ENCODE assay signal across 8 mouse cellular contexts in genomic region chr16:11175100-11175488, GRCm38 (mm10). TPM values are rescaled to one million over a fixed set of nuclear protein-coding genes. Genes with fewer than 3 reads are reported as not detected.
DNase-seq lines count a peak whose midpoint lies in the region; ATAC-seq and TF ChIP-seq lines count a peak whose summit lies in the region.

No protein-coding gene starts in this region.

- peak overlapping the region; percentile 87 for H3K27ac ChIP-seq in kidney, postnatal 0 days
- H3K27ac ChIP-seq in hindbrain, postnatal 0 days = peak overlapping the region; percentile 90
- 0 out of 2 replicates have a peak overlapping the region, but pooled peaks have one; percentile 77 for H3K27ac ChIP-seq in midbrain, postnatal 0 days (ENCODE audit: low read depth, low read length)

- H3K4me1 ChIP-seq in kidney, postnatal 0 days (replicated peaks; ENCODE audit: insufficient read depth, low read length) = 0 out of 2 replicates have a peak, but pooled peaks cover 8% of the 10 kb centered on the region
- 0 out of 2 replicates have a peak, but pooled peaks cover 4% of the 10 kb centered on the region for H3K4me1 ChIP-seq in hindbrain, postnatal 0 days (ENCODE audit: insufficient read depth, low read length)
- H3K4me1 ChIP-seq in midbrain, postnatal 0 days (ENCODE audit: insufficient read depth, low read length) = no peaks in the 10 kb centered on the region; the same call in 1 of the 2 replicates

- DNase-seq in kidney, postnatal 0 days (ENCODE audit: low spot score) = no peak
- DNase-seq in kidney, postnatal 25 days = no peak
- peak; percentile 9 for DNase-seq in c-Kit-negative CD71-positive TER-119-positive erythroid progenitor cells, embryonic 14.5 days (ENCODE audit: low read depth, low spot score)
- DNase-seq in hindbrain, postnatal 0 days (ENCODE audit: low spot score) = no peak
- no peak for DNase-seq in midbrain, postnatal 0 days (ENCODE audit: low spot score)
- DNase-seq in cerebellum, adult 8-10 months = no peak
- DNase-seq in right cerebral cortex, adult 2 months (ENCODE audit: low spot score in 2 of 2) = no peak
- DNase-seq in gastrocnemius, postnatal 14 days = no peak

- H3K36me3 ChIP-seq in kidney, postnatal 0 days (ENCODE audit: insufficient read depth, low read length) = no peaks in the 10 kb centered on the region
- no peaks in the 10 kb centered on the region for H3K36me3 ChIP-seq in hindbrain, postnatal 0 days (ENCODE audit: insufficient read depth, low read length)
- H3K36me3 ChIP-seq in midbrain, postnatal 0 days (ENCODE audit: insufficient read depth, low read length) = no peaks in the 10 kb centered on the region

- H3K9me3 ChIP-seq in kidney, postnatal 0 days (replicated peaks; ENCODE audit: low read length) = no peaks in the 10 kb centered on the region
- H3K9me3 ChIP-seq in hindbrain, postnatal 0 days (ENCODE audit: low read length) = no peaks in the 10 kb centered on the region
- no peaks in the 10 kb centered on the region for H3K9me3 ChIP-seq in midbrain, postnatal 0 days (ENCODE audit: low read length)

- H3K4me3 ChIP-seq in kidney, postnatal 0 days (replicated peaks; ENCODE audit: low read depth, low read length) = peak overlapping the region; percentile 80
- H3K4me3 ChIP-seq in hindbrain, postnatal 0 days (ENCODE audit: low read length) = peak overlapping the region; percentile 89
- peak overlapping the region; percentile 87 for H3K4me3 ChIP-seq in midbrain, postnatal 0 days (ENCODE audit: low read depth, low read length)

- H3K9ac ChIP-seq in kidney, postnatal 0 days (ENCODE audit: low read depth, low read length) = peak overlapping the region; percentile 75
- H3K9ac ChIP-seq in hindbrain, postnatal 0 days (replicated peaks; ENCODE audit: low read length) = peak overlapping the region; percentile 76
- H3K9ac ChIP-seq in midbrain, postnatal 0 days (replicated peaks; ENCODE audit: low read length, poor library complexity, severe bottlenecking) = peak overlapping the region; percentile 88

- no peak for ATAC-seq in kidney, postnatal 0 days (replicated peaks; ENCODE audit: low FRiP score, low read depth)
- no peak for ATAC-seq in hindbrain, postnatal 0 days
- ATAC-seq in midbrain, postnatal 0 days (ENCODE audit: low FRiP score) = no peak

- intact Hi-C loops in gastrocnemius, postnatal 14 days (cut with DNase I; ENCODE audit: low total_unique reads) = loop anchor here (10.0 kb wide), 1 partner anchor 140 kb away; no protein-coding TSS in a partner anchor

- peak overlapping the region; percentile 82 for H3K4me2 ChIP-seq in kidney, postnatal 0 days (ENCODE audit: low read length)
- H3K4me2 ChIP-seq in hindbrain, postnatal 0 days (ENCODE audit: low read depth, low read length) = peak overlapping the region; percentile 86
- H3K4me2 ChIP-seq in midbrain, postnatal 0 days (ENCODE audit: low read depth, low read length, poor library complexity, severe bottlenecking) = peak overlapping the region; percentile 84

- H3K27me3 ChIP-seq in kidney, postnatal 0 days (ENCODE audit: insufficient read depth, low read length) = no peaks in the 10 kb centered on the region
- H3K27me3 ChIP-seq in hindbrain, postnatal 0 days (ENCODE audit: insufficient read depth, low read length) = no peaks in the 10 kb centered on the region
- no peaks in the 10 kb centered on the region for H3K27me3 ChIP-seq in midbrain, postnatal 0 days (ENCODE audit: insufficient read depth, low read length)

- WGBS in kidney, postnatal 0 days = under 1% methylated on average over 9 of the region's 9 CpGs
- 5% methylated on average over 9 of the region's 9 CpGs for WGBS in hindbrain, postnatal 0 days
- WGBS in midbrain, postnatal 0 days = 10% methylated on average over 9 of the region's 9 CpGs

- no peak for TF ChIP-seq CTCF in kidney, postnatal 0 days (IDR thresholded peaks at IDR 0.05; ENCODE audit: low read depth)
- no peak for TF ChIP-seq CTCF in hindbrain, postnatal 0 days (IDR thresholded peaks at IDR 0.05; ENCODE audit: low read depth)
- no peak for TF ChIP-seq CTCF in midbrain, postnatal 0 days (IDR thresholded peaks at IDR 0.05)

RNA-seq across cellular contexts. Expression of gene Zc3h7a, which starts 1.1 kb away (rescaled TPM):
- 45.0 and 50.7 TPM in 2 replicates for polyA plus RNA-seq in kidney, postnatal 0 days (2015; fragmentation: Nextera tagmentation; extraction: Ambion mirVana)
- 49.6 and 62.4 TPM in 2 replicates for total RNA-seq in hindbrain, postnatal 0 days (2014; rRNA removed)
- 42.3 and 42.8 TPM in 2 replicates for polyA plus RNA-seq in hindbrain, postnatal 0 days (2015; fragmentation: Nextera tagmentation; extraction: Ambion mirVana)
- total RNA-seq in midbrain, postnatal 0 days (2014; rRNA removed) = 33.3 and 63.4 TPM in 2 replicates
- 35.6 and 40.9 TPM in 2 replicates for polyA plus RNA-seq in midbrain, postnatal 0 days (2015; fragmentation: Nextera tagmentation; extraction: Ambion mirVana)
- total RNA-seq in gastrocnemius, postnatal 14 days (2021) = 10 to 100 TPM; 17.7 to 20.4 TPM

RNA-seq across cellular contexts. Expression of gene Rsl1d1, which starts 28.0 kb away (rescaled TPM):
- 160 and 167 TPM in 2 replicates for polyA plus RNA-seq in kidney, postnatal 0 days (2015; fragmentation: Nextera tagmentation; extraction: Ambion mirVana)
- total RNA-seq in hindbrain, postnatal 0 days (2014; rRNA removed) = 36.0 and 47.4 TPM in 2 replicates
- polyA plus RNA-seq in hindbrain, postnatal 0 days (2015; fragmentation: Nextera tagmentation; extraction: Ambion mirVana) = 133 TPM in 2 replicates
- 54.6 and 85.5 TPM in 2 replicates for total RNA-seq in midbrain, postnatal 0 days (2014; rRNA removed)
- polyA plus RNA-seq in midbrain, postnatal 0 days (2015; fragmentation: Nextera tagmentation; extraction: Ambion mirVana) = 124 and 140 TPM in 2 replicates
- total RNA-seq in gastrocnemius, postnatal 14 days (2021) = 10 to 100 TPM; 51.2 to 61.8 TPM

RNA-seq across cellular contexts. Expression of gene Txndc11, which starts 40.6 kb away (rescaled TPM):
- 28.8 and 33.3 TPM in 2 replicates for polyA plus RNA-seq in kidney, postnatal 0 days (2015; fragmentation: Nextera tagmentation; extraction: Ambion mirVana)
- total RNA-seq in hindbrain, postnatal 0 days (2014; rRNA removed) = 43.7 and 44.1 TPM in 2 replicates
- polyA plus RNA-seq in hindbrain, postnatal 0 days (2015; fragmentation: Nextera tagmentation; extraction: Ambion mirVana) = 25.2 and 29.0 TPM in 2 replicates
- total RNA-seq in midbrain, postnatal 0 days (2014; rRNA removed) = 46.4 and 48.4 TPM in 2 replicates
- polyA plus RNA-seq in midbrain, postnatal 0 days (2015; fragmentation: Nextera tagmentation; extraction: Ambion mirVana) = 25.4 and 30.5 TPM in 2 replicates
- 1 to 10 TPM; 7.8 to 9.3 TPM for total RNA-seq in gastrocnemius, postnatal 14 days (2021)
